Mouse (Mus musculus): ENCODE measurements around the gene Rapgef1.

DNA sequence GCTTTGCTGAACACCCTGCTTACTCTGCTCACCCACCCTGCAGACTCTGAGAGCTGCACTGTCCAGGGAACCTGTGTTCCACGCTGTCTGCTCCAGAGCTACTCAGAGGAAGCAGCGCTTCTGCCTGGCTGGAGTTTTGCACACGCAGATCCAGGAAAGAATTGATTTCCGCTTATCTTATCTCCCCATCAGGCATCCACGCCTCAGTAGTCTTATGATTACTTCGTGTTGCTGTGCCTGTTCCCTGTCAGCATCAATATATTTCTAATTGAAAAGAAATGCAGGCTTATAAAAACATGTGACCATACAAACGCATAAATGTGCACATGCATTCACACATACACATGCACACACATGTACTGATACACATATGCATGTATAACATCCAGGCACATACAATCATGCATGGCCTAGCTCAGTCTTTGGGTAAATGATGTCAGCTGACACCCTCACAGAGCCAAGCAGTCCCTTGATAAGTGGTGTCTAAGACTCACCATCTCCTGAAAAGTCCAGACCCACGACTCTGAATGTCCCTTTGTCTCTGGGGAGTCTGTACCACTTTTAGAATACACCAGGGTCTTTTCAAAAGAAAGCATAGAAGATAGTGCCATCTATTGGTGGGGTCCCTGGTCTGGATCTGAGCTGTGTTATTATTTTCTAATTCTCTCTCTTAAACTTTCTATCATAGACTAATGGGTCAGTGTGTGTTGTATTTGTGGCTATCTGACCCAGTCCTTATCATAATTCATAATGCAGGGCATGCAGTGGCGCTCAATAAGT lies 47.4 kb upstream of the Rapgef1 start:
- TF ChIP-seq POLR2A (IDR thresholded peaks at IDR 0.05; ENCODE audit: insufficient read depth, low read depth, low read length) = no peak
- TF ChIP-seq CTCF (IDR thresholded peaks at IDR 0.05; ENCODE audit: insufficient read depth, low read depth, low read length) = no peak
